Mouse (Mus musculus) adrenal gland, postnatal 10 days (tissue): ENCODE measurements around the gene Etfa. TPM values are rescaled to one million over a fixed set of nuclear protein-coding genes. Genes with fewer than 3 reads are reported as not detected.

ENCODE experiments used
- DNase-seq: peaks from one replicate; pipeline ENCODE4 v3.0.0; 2021; ENCODE audit warnings: mixed read lengths
- total RNA-seq, 2 experiments: library from RNA; stranded (reverse); gene quantifications; 2 replicates each; pipeline ENCODE4 v1.2.3; 2021

Etfa gene
- total RNA-seq, 2 experiments from 2014 or later, result 1,213 to 1,256 TPM

DNA sequence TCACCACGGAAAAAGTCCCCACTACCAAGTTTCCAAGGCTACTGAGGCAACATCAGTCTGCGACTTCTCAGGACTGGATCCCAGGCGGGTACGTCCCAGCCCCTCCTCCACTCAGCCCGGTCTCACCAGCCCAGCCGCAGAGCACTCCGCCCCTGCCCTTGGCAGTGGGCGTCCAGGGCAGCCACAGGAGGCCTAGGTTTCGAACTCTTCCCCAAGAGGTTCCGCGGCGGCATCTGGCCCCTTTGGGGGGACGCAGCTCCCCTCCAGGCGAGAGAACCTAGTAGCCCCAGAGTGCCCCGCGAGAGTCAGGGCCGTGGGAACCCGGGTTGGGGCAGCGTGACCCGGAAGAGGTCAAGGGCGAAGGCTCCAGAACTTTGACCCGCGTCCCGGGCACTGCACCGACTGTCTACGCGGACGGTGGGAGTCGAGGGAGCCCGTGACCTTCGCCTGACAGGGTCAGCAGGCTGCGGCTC lies 486 bp downstream of the Etfa start:
- peak; percentile 80 for DNase-seq

DNA sequence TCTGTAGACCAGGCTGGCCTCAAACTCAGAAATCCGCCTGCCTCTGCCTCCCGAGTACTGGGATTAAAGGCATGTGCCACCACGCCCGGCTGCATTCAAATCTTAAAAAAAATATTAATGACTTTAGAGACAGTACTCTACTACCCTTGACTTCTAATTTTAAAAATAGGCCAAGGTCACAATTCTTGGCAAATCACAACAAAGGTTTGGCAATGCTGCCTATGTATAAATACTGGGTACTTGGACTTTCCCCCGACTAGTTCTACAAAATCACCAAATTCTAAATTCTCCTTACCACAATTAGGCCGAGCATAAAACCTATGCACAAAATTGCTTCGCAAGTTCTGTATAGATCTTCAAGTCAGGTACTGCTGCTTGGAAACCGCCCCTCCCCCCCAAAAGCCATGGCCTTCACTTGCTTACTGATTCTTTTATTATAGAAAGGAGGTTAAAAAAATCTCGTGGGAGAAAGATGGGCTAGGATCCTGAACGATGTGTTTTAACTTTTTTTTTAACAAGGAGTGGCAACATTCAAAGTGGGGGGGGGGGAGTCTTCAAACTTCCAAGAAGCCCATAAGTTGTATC lies 1.3 kb downstream of the Etfa start:
- peak; percentile 44 for DNase-seq

DNA sequence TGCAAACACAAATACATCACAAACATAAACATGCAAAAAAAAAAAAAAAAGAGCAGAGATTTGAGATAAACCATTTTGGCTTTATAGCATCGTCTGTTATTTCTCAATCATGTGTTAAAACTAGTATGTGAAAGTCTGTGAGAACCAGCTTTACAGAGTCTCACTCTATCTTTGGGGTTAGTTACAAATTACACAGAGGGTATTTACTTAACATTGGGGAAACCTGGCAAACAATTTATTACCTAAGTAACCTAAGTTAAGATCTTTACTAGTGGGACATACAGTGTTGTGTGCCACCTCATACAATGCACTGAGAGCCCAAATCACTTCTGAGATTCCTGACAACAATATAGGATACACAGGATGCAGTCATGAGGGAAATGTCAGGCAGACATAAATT lies 2.3 kb downstream of the Etfa start:
- no peak for DNase-seq

DNA sequence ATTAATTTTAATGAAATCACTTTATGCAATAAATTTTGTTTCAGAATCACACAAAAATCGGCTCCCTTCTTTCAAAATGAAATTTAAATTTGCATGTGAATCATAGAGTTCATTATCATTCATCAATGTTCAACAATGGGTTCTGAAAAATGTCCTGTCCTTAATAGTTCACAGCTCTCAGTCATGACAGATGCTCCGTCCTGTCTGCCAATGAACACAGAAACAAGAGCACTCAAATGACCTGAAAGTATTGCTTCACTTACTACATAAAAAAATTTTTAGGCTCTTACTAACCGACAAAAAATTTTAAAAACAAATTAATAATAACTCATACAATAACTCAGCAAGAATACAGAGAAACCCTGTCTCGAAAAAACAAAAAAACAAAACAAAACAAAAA lies 3.3 kb downstream of the Etfa start:
- no peak for DNase-seq

DNA sequence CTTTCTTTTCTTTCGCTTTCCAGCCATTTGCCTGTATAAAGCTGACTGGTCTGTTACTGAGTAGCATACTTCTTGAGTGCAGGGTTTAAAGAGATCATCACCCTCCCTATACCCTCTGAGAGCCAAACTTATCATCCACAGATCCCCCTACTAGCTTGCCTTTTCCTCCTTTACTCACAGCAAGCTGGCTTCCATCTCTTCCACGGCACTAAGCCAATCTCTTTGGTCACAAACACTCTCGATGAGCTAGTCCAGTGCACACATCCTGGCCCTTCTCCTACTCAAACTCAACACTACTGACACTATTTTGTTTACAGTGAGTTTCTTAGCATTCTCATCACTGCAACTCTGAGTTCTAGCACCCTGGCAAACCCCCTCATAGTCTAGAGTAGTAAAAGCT lies 4.1 kb downstream of the Etfa start:
- DNase-seq, result peak; percentile 21

DNA sequence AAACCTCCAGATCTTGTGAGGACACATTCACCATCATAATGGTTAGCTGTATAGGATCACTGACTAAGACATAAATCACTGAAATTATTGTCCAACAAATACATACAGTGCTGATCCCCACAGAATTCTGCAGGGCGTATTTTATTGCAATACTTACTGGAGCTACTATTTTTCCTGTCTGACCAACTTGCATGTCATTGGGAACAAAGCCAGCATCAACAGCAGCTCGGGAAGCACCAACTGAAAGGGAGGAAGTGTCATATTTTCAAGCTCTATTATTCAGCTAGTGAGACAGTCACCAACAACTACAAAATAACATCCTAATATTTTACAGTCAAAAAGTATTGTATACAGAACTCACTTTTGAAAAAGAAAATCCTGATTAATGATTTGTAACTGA lies 29.9 kb downstream of the Etfa start:
- DNase-seq, result peak; percentile 30

DNA sequence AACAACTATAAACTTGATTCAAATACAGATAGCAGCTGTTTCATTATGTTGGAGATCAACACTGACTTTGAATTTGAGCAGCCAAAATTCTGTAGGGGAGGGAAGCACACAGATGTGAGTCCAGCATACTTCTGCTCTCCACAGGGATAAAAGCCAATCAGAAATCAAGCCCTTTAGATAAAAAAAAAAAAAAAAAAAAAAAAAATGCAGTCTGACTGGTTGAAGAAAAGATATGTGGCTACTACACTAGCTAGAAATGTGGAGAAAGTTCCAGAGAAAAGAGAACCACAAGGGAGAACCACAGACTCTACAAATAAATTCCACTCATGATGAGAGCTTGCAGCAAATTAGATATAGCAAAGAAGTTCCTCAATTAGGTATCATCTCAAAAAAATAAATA lies 33.3 kb downstream of the Etfa start:
- DNase-seq, result no peak

DNA sequence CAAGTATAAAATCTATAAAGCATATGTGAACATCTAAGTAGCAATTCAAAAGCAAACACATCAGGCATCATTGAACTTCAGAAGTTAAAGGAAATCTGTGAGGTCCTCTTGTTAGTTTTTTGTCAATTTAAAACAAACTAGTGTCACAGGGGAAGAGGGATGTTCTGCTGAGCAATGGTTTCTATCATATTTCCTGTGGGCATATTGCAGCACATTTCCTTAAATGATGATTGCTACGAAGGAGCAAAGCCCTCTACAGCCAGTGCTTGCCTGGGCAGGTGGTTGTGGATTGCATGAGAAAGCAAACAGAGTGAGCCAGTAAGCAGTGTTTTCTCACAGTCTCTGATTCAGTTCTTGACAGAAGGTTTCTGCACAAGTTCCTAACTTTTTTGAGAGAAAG lies 36.0 kb downstream of the Etfa start:
- no peak for DNase-seq

DNA sequence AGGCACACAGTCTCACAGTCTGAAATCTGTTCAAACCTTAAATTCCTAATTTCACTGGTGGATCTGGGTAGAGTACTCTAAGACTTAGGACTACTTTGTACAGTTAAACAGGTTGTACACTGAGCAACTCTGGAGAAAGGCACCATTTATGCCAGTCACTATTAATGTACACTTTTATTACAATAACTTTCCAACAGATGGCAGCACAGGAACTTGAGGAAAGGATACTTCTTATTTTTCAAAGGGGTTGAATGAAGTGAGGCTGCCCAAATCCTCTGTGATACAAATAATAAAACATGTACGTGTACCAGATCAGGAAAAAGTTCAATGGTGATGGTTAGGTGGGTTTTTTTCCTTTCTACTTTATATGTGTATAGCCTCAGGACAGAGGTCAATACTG lies 43.6 kb downstream of the Etfa start:
- DNase-seq, result no peak

DNA sequence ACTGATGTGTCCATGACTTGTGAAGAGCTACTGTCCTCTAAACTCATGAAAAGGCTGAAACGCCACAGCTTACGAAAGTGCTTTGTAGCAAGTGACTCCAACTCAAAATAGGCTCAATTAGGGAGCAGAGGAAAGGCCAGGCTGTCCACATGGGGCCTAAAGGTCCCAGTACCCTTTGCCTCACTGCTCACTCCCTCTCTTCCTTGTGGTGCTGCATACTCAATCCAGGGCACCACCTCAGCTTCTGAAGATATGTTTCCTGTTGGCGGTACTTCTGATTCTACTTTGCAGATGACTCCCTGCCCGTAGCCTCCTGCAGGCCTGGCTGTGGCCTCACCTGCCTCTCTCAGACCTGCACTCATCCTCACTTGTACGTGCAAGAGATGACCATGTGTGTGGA lies 58.7 kb downstream of the Etfa start:
- DNase-seq, result no peak

DNA sequence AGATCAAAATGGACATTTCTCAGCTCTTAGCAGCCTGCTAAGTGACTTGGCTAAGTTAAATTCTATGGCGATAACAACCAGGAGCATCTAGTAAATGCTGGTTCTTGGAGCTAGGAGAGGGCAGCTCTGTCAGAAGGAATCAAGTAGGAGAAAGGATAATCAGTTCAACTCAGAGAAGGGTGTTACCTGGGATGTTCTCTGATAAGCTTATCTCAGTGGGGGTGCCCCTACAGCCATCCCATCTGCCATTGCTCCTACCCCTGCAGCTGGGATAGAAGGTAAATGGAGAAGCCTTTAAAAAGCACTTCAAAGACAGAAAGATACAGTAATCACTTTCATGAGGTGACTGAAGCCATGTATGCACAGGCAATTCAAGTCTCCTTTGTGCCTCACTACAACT lies 59.1 kb downstream of the Etfa start:
- DNase-seq, result no peak

DNA sequence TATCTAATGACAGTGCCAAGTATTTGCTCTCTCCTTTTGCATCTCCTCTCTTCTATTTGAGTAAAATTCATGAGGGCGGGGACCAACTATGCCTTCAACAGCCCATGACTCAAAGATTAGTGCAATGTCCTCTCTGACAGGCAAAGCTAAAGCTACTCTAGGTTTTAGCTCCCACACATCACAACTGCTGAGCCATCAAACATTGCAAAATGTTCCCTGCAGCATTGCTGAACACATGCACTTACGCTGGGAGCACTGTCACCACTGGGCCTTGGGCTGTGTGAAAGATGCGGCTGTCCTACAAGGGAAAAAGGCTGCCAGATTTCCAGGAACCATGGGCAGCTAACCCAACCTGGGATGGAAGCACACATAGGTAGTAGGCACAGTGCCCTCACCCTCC lies 60.6 kb downstream of the Etfa start:
- DNase-seq, result no peak

DNA sequence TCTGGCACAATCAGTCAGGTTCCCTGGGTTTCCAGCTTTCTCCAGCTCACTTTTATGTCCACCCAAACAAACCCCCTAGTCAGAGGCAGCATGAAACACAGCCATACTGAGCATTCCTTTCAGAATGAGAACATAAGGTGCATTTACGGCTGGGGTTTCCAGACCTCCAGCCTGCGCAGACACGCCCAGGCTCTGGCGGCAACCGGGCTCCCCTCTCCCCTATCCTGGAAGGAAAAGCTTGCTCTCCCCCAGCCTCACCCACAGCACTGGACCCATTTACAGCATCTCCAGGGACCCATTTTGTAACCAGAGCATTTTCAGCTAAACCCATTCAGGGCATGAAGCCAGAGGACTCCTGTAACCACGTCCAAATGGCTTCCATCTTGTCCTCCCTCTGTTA lies 62.0 kb downstream of the Etfa start:
- peak; percentile 16 for DNase-seq

DNA sequence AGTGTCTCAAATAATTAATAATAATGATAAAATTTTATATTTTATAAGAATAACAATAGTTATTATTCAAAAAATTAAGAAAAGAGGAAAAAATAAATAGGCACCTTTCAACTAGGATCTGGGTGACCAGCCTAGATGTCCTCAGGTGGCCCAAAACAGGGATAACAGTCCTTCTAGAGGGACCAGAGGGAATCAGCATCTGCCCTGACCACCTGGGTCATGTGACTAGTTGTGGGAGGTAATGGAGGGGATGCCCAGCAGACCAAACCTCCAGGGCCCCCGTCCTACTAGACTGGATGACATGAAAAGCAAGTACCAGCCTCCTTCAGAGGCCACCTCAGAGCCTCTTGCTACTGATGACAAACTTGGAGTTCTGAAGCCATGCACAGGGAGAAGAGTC lies 62.9 kb downstream of the Etfa start:
- no peak for DNase-seq

DNA sequence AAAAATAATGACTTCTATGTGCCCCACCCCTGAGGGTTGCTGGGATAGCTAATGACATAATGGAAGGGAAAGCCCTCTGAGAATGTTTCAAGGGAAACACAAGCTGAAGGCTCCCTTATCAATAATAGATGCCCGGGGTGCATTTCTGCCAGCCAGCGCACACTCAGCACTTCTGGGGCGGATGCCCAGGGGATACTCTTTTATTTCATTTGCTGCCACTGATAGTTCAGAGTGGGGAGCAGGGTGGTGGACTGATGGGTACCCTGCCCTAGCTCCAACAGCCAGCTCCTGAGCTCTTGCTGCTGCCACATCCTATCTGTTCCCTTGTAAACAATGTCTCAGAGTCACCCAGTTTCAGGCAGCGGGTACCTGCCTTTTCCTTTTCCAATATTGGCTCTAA lies 64.5 kb downstream of the Etfa start:
- DNase-seq, result no peak

DNA sequence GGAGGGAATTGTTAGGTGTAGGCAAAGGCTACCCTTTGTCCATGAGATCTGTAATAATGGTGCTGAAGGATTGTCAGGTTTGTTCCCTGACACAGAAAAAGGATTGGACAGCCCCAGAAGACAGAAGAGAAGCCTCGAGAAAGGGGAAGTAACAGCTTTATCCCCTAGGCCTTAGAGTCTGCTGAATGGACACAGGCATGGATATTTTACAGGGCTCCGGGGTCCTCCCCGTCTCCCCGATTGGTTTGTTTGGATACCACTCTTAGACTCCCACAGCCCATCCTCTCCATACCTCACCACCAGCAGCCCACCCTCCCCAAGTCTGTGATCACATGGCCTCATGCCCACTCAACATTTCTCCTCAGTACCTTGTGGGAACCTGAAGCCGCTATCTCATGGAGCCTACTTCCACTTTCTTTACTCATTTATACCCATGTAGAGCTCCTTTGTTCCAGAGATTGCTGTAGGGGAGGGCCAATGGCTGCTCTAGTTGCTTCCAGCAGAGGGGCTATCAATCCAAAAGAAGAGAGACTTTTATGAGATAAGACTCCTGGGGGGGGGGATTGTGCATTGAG lies 72.8 kb downstream of the Etfa start:
- no peak for DNase-seq

DNA sequence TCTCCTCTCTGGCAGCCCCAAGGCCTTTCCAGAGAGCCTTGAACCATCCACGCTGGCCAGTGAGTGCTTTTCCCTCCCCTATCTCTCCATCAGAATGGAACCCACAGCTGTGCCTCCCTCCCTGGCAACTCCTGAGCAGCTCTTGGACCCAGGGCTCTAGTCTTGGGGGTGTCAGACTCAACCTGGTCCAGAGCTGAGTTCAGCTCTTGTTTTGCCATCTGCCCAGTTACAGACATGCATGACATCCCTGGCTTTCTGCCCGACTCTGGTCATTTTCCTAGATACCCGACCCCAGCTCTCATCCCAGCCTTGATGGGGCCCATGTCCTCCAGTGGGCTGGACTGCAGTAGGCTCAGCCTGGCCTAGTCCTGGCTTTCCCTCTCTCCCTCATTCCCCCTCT lies 73.6 kb downstream of the Etfa start:
- no peak for DNase-seq

DNA sequence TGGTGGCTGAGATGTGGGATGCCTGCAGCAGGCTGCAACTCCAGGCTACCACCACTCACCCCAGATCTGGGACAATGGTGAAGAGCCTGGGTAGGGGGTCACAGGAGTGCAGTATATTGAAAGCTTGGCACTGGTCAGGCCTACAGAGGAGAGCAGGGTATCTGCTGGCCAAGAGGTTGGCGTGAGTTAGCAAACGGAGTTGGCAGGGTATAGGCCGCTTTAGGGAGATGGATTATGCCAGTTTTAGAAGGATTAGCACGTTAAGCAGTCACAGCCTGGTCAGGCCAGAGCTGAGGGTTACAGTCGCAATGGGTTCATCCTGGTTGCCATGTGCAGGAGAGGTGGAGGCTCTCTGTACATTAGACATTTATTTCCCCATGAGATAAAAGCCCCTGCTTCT lies 78.2 kb downstream of the Etfa start:
- no peak for DNase-seq

DNA sequence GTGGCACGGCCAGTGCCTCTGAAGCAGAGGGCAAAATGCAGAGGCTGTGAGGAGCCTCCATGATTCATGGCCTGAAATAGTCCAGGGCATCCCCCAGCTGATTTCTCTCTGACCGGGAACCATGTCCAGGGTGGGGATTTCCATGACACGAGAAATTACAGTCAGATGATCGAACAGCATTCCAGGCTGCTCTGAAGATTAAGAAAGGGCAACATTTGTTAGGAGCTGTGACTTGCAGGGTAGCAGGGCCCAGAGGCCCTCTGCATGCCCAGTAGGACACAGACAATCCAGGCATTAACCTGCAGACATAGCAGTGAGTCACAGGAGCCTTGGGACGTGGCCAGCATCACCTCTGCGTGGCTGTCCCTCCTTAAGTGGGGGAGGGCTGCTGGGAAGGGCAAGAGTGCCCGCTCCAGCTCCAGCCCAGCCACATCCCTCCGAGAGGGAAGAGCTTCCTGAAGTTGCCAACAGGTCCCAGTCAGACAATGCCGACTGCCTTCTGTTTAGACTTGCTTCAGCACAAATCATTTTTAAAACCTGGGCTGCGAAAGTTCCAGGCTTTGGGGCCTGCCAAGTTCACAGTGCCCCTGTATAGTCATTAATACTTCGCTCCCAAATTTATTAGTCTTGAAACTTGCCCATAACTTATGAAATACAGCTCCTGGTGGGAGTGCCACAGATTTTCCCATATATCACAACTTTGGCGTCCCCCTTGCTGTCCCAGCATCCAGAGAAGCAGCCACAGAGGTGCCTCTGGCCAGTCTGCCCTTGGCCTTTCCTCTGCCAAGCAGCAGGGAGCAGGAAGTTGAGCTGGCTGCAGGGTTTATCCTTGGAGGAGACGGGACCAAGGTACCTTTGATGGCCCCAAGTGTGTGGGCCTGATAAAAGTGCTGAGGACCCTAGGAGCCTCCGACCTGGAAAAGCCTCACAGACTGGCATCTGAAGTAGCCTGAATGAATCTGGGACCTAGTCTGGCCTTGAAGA lies 79.4 kb downstream of the Etfa start:
- no peak for DNase-seq

DNA sequence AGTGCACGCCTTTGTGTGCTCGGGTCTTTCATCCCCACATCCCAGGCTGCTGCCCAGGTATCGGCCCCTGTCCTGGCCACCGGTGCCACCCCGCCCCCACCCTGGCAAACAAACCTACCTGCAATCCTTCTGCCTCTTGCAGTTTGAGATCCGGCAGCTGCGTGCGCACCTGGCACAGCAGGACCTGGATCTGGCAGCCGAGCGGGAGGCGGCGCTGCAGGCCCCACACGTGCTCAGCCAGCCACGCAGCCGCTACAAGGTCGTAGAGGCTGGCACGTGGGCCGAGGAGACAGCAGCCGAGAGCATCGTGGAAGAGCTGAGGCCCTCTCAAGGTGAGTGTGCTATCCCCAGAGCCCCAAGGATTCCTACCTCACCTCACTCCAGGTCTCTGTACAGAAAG lies 81.9 kb downstream of the Etfa start:
- DNase-seq, result peak; percentile 50

DNA sequence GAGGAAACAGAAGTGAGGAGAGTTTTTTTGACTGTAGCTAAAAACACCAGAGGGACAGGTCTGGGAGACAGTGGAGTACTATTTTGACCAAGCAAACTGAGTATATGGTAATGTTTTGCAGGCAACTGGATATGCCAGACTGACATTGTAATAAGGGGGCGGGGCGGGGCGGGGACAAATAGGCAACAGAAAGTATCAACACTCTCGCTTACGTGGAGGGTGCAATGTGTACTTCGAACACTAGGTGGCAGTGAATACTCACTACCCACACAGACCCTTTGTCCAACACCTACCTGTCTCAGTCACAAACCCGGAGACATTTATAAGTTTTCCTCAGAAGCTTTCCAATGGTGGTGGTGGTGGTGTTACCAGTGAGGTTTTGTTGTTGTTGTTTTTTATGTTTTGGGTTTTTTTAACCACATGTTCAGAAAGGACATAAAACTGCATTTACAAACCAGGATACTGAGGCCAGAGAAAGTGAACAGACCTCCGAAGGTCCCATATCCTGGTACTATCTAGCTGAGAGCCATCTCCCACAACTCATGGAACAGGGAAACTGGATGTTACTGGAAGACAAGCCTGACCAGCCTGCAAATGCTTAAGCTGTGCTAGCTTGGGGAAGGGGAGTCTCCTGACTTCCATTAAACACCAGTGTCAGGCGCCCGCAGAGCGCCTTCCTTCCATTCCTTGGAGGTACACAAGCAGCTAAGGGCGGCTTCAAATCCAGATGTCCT lies 82.6 kb downstream of the Etfa start:
- DNase-seq, result peak; percentile 79

DNA sequence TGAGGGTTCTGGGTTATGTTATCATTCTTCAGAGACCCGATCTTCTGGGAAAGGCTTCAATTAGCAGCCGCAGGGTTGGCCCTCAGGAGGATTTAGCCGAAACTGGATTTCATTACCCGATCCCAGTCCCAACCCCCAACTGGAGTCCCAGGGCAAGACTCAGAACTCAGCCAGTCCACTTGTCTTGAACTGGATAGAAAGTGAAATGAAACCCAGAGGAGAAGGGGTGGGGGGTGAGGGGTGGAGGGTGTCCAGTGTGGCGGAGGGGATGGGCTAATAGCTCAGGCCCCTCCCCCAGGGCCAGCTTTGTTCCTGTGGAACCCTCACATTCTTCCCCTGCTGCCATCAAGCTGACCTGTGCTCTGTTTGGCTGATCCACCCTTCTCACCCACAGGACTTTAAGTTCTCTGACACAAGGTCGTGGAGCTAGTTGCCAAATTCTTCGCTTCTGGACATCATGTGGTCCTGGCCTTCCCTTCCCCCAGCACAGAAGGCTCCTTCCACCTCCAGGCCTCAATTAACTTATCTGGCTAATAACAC lies 86.7 kb downstream of the Etfa start:
- peak; percentile 62 for DNase-seq
